Mouse (Mus musculus) spleen, adult 12 weeks (tissue): Measurements from ENCODE around the gene Tmem262.
"Not testable (repeated sequence)": the region's sequence is repeated elsewhere in the genome, so short reads cannot be mapped to it uniquely, and the experiment has no call there.

Experiments used
- DNase-seq: peaks from one replicate; pipeline ENCODE4 v3.0.0; 2022; ENCODE audit warnings: low spot score

Tmem262 gene

DNA sequence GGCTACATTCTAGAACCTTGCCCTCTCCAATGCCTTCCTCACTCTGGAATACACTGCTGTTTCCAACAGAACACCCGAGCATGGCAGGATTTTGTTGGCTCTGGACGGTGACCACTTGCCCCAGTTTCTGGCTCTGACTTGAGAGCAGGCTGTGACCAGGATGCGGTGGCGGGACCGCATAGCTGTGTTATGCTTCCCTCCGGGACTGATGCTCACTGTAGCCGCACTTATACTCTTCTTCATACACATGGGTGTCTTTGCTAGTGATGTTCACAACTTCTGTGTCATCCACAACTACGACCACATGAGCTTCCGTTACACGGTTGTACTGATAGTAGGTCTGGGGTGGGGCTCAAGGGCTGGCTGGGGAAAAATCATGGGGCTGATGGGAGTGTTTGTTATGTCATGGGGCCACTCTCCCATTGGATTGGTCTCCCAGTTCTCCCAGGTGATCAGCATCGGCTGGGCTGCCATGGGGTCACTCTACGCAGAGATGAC is at the start of gene Tmem262:
Gene Tmem262, plus strand, starts transcription at position 51 of the 498 bp plus-strand sequence.
- no peak for DNase-seq

DNA sequence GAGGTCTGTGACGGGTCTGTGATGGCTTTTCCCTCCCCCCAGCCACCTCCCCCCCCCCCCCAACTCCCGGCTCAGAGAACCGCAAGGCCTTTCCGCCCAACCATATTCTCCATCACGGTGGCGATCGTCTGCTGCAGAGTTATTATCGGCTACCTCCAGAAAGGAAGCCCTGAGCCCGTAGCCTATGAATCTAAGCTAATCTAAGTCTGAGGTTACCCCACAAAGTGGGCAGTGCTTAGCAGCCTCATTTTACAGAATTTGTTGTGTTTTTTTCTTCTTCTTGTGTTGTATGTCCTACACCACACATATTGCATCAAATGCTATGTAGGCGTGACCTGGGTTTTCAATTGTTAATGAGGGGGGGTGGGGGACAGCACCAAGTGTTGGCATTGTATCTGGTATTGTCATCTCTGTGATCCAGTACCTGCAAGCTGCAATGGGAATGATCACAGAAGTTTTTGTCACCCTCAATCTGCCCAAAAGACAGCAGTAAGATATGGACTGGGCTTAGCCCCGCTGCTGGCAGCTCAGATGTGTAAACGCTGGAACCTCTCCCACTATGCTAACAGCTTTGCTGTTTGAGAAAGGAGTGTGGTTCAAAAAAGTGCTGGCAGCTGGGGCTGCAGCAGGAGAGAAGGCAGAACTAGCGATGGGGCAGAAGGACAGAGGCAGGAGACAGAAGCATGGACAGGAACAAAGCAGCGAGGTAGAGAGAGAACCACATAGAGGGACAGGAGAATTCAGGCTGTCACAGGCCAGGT is 49.1 kb upstream of the Tmem262 start:
- DNase-seq = no peak

DNA sequence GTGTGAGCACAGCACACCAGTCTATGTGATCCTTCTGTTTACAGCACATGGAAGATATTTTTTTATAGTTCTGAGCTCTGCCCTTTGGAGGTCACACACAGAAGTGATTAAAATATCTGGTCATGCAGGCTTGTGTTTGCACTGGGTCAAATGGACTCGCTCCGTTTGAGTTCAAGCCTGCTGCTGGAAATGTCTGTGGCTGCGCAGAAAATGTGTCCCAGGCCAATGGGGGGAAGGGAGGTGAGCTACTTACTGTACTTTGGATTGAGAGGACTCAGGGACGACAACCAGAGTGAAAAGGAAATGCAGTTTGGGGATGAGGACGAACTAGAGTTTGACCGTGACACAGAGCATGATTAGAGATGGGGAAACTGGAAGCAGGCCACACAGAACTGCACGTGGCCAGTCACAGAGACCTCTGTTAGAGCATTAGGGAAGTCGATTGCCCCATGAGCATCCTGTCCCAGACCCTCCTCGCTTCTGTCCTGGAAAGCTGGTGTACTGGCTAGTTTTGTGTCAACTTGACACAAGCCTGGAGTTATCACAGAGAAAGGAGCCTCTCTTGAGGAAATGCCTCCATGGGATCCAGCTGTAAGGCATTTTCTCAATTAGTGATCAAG is 43.8 kb upstream of the Tmem262 start:
- DNase-seq = no peak

DNA sequence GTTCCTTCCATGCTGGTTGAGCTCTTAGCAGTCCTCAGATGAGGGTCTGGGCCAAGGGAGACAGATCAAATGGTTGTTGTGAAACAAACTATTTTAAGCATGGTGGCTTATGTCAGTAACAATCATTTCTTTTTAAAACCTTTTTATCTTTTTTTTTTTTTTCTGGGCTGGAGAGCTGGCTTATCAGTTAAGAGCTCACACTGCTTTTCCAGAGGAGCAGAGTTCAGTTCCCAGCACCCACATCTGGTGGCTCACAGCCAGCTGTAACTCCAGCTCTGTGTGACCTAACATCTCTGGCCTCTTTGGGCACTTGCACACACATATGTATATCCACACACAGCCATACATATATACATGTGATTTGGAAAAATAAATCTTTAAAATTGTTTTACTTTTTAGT is 42.1 kb upstream of the Tmem262 start:
- no peak for DNase-seq

DNA sequence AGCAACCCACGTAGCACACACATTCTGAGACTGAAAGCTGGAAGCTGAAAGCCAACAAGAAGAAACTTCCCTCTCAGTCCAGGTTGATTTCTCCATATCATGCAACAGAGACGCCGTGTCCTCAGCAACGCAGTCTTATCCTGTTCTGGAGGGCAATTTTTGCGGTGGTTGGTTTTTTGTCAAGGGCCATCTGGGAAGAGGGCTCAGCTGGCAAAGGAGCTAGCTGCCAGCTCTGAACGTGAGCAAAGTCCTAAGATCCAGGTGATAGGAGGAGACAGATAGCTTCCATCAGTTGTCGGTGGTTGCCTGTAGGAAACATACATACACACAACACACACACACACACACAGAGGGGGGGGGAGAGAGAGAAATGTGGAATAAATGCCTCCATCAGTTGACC is 41.5 kb upstream of the Tmem262 start:
- no peak for DNase-seq

DNA sequence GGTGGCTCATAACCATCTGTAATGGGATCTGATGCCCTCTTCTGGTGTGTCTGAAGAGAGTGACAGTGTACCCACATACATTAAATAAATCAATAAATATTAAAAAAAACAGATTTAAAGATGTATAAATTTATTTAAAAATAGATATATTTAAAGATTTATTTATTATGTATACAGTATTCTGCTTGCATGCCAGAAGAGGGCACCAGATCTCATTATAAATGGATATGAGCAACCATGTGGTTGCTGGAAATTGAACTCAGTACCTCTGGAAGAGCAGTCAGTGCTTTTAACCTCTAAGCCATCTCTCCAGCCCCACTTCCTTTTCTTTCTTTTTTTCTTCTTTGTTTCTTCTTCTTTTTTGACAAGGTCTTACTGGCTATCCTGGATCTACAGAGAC is 39.8 kb upstream of the Tmem262 start:
- no peak for DNase-seq

DNA sequence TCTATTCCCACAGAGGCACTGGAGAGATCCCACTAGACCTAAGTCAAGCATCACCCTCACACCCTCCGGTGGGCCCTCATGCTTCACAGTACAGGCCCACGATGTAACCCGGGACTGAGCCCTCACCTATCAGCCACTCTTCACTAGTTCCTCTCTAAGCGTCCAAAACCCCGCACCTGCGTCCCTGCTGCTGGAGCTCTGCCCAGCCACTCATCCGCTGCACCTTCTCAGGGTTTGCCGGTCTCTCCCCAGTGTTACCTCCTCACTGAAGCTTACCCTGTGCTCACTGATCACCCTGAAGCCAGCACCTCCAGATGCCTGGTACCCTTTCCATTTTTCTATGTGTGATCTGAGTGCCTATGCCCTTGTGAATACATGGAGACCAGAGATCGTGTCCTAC is 37.5 kb upstream of the Tmem262 start:
- DNase-seq = no peak

DNA sequence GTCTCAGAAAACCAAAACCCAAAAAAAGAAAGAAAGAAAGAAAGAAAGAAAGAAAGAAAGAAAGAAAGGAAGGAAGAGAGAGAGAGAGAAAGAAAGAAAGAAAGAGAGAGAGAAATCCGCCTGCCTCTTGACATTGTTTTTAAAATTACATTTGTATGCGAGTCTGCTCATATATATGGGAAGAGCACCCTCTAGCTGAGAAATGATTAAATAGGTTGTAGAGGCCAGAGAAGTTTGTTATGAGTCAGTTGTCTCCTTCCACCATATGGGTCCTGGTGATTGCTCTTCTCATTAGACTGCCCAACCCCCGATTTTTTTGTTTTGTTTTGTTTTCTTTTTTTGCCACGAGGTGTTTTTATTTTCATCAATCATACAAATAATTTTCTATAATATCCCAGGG is 35.7 kb upstream of the Tmem262 start:
- DNase-seq = not testable (repeated sequence)

DNA sequence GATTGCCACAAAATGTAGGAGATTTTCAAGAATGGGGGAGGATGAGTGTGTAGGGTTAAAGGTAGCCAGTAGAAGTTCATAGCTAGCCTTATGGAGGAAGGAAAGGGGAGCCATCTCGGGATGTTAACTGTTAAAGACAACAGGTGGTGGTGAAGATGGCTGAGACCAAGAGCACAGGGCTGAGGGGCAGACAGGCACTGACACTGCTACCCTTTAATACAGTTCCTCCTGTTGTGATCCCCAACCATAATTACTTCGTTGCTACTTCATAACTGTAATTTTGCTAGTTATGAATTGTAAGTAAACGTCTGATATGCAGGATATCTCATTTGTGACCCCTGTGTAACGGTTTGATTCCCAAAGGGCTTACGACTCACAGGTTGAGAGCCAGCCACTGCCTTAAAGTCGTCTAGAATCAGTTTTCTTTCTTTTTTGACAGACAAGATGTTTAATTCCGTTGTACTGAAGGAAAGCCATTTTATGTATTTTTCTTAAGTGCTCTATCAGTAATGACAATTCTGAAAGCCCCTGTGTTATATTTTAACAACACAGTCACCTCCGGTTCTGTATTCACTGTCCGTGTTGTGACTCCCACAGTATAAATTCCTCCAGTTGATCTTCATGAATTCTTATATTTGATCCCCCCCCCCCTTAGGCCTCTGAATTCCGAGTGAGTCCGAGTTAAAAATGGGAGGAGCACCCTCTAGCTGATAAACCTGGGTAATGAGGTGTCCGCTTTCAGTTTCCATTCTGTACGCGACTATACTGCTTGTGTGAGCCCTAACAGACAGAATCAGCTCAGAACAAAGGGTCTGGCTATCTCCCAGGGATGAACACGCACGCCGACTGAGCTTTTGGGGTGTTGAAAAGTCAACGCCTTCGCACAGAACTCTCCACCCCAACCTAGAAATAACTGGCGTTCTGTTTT is 34.2 kb upstream of the Tmem262 start:
- DNase-seq = no peak

DNA sequence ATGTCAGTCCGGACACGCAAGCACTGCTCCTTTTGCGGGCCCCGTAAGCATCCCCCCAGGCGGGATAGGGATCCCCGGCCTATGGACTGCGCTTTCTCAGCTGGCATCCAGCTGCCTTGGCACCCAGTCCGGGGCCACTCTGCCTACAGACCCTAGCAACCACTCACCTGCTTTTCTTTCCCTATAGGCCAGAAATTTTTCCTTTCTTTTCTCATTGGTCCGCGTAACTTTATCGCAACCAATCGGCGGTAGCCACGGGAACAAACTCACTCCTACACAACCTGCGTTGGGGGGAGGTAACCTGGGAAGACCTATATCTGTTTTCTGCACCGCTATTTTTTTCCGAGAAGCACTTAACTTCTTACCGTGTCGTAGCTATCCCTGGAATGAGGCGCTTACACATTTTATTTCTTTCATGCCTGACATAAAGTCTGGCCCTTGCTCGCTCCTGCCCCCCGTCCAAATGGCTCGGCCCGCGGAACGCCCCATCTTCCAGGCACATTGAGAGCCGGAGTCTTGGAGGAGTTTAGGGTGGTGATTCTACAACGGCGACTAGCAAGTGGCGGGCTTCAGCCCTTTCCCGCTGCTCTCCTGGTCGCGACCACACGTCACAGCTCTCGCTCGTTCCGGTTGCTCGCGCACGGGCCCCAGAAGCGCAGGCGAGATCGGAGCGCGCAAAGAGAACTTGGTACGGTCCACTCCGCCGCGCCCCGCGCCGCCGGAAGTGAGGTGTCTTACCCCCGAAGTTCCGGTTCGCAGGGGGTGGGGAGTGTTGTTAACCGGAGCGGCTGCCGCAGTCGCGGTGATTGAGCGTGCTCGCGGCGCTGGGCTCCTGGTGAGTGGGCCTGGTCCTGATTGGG is 33.3 kb upstream of the Tmem262 start, which contains the start of gene Syvn1:
Gene Syvn1, plus strand, starts transcription at position 283 of the 860 bp plus-strand sequence.
- peak; percentile 89 for DNase-seq

DNA sequence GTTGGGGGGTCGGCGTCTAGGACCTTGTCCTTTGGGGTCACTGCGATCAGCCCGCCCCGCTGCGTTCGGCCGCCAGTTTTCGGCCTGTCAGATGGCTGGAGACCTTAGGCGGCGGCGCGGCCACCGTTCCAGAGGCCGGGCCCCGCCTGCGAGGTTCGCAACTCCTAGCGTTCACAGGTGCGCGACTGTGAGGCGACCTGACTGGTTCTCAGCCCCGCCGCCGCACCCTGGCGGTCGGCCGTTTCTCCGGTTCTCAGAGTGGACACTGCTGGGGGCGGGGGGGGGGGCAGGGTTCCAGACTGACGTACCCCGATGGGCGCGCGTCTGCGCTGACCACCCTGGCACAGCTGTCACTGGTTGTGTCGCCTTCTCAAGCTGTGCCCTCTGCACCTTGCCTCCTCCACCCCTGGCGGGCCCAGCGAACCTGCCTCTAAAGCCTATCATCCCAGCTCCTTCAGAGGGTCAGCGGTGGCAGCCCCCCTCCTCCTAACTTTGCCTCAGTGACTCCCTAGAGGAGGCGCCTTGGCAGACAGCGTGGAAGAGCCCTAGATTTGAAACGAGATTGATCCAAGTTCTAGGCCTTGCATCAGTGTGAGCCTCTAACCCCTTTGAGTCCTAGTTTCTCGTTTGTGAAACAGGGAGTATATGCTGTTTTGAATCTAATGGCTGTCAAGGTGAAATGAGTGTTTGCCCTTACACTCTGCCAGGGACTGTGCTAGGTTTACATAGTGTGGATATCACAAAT is 32.5 kb upstream of the Tmem262 start:
- DNase-seq = no peak

DNA sequence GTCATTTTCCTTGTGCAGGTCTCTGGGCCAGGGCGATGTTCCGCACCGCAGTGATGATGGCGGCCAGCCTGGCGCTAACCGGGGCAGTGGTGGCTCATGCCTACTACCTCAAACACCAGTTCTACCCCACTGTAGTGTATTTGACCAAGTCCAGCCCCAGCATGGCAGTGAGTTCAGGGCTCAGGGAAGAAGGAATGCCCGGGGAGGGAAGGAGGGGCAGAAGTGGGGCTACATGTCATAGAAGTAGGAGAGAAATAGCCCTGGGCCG is 32.0 kb upstream of the Tmem262 start:
- DNase-seq = no peak

DNA sequence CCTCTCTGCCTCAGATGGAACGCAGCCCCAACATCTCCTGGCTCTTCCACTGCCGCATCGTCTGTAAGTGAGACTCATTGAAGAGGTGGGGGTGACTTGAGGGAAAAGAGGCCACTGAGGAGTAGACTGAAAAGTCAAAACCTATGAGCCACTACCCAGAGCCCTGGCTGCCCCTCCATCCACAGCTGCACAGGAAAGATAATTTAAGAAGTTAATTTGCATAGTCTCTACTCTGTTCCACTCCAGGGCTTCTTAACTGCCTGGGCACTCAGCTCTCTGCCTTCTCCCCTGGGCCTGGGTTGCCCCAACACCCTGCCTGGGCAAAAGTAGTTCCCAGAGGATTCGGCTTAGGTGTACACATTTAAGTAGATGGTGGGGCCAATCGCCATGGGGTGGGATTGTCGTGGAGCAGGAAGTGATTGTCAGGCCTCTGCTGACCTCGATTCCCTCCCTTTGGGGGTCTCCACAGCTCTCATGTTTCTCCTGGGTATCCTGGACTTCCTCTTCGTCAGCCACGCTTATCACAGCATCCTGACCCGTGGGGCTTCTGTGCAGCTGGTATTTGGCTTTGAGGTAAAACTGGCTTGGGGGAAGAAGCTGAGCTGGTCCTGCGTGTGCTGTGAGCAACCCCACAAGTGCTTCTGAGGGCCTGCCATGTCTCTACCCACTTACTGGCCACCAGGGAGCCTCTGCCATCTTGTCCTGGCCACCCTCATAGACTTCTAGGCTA is 31.0 kb upstream of the Tmem262 start:
- no peak for DNase-seq

DNA sequence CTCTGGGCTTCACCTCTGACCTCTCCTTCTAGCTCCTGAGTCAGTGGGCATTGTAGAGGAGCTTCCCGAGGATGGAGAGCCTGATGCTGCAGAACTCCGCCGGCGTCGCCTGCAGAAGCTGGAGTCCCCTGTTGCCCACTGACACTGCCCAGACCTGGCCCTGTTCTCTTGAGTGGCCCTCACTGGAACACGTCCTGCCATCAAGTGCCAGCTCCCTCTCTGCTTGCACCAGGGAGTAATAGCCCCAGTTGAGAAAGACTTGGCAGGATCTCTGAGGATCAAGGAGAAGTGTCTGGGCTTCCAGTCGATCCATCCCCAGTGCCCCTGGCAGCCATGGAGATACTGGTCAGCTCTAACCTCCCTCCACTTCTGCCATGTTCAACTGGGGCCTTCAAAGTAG is 27.3 kb upstream of the Tmem262 start:
- no peak for DNase-seq

DNA sequence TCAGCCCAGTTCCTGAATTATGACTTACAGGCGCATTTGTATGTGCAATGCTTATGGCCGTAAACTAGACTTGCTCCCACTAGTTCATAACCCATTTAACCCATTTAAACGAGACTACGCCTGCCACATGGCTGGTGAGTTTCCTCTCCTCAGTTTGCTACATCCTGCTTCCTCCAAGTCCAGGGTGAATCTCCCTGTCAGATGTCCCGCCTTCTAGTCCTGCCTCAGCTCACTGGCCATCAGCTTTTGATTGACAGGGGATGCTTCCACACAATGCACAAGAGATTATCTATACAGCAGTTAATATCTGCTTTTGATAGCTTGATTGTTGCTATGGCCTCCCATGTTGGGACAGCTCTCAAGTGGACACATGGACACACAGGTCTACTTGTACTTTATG is 25.5 kb upstream of the Tmem262 start:
- no peak for DNase-seq

DNA sequence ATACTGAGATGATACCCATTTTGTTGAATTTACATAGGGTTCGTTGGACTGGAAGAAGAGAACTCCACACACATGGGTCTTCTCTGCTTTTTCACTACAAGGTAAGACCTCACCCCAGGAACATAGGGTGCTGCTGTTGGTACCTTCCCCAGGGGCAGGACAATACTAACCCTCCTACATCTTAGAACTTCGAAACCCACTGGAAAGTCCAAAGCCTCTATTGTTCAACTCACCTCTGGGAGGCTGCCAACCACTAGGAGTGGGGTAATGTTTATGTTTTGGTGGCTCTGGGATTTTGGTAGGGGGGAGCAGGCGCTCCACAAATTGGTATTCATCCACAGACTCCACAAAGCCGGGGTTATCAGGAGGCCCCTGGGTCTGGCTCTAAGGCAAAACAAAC is 23.1 kb upstream of the Tmem262 start:
- no peak for DNase-seq

DNA sequence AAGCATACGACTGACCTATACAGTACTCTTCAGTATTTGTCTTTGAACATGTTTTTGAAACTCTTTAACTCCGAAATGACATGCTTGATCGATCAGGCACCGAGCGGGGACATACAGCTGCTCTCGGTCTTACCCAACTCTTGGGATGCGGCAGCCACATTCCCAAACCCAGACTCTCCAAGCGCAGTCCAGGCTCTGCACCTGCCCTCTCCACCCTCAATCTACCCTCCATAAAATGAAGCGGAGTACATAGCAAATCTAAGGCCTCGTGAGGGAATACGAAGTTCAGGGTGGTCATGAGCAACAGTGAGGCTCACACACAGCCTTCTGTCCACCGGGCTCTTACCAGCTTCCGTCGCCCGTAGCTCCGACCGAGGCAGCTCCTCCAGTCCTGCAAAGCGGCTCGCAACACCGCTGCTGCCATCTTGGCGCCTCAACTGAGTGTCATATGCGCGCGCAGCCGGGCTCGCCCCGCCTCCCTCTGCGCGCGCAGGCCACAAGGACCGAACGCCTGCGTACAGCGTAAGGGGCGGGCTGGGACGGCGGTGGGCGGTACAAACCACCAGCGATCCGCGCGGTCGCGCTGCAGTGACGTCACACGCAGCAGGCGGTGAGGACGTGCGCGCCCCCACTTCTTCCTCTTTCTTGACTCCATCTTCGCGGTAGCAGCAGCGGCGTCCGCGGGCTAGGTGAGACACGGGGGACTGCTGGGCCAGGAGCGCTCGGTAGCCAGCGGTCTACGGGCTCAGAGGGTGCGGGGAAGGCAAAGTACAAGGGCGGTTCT is 22.3 kb upstream of the Tmem262 start, which contains the start of the genes Mrpl49 and Fau:
Gene Mrpl49, minus strand, starts transcription at position 473 of the 784 bp plus-strand sequence.
Gene Fau, plus strand, starts transcription at position 532 of the 784 bp plus-strand sequence.
- peak; percentile 98 for DNase-seq

DNA sequence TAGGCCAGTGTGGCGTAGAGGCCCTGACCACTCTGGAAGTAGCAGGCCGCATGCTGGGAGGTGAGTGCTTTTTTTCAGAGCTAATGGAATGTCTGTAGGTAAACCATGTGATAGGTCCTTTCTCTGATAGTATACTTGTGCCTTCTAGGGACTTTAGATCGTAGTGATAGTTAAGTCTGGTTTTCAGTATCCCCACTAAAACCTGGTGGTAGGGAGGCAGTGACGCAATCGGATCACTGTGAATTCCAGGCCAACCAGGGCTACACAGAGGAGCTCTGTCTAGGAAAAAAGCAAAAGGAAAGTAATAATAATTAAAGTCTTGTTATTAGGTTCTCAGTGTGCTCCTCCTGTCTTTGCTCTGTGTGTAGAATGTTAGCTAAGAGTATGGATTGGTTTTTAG is 21.3 kb upstream of the Tmem262 start:
- no peak for DNase-seq

DNA sequence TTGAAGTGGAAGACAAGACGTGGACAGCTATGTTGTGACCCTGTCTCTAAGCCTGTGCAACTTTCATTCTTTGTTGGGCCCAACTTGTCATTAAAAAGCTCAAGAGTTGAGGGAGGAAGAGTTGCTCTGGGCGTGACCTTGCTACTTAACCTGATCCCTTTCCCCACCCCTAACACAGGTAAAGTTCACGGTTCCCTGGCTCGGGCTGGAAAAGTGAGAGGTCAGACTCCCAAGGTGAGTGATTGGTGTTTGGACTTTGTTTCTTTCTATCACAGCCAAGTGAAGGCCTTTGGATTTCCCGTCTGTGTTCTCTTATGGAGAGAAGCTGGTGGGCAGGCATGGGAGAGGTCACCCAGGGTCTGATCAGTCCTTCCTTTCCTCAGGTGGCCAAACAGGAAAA is 20.9 kb upstream of the Tmem262 start:
- DNase-seq = no peak
